27 mouse cellular contexts compared by ENCODE assay signal in genomic region chr3:102507666-102508260, GRCm38 (mm10). TPM values are rescaled to one million over a fixed set of nuclear protein-coding genes. Genes with fewer than 3 reads are reported as not detected.
DNase-seq lines count a peak whose midpoint lies in the region; ATAC-seq and TF ChIP-seq lines count a peak whose summit lies in the region.
"Had no signal": no experiment of that assay in that cellular context is flagged by ENCODE, and none has a peak within 500 bp of the region (broad histone marks: within the 10 kb centered on the region; RNA-seq: fewer than 3 reads in every experiment).

No protein-coding gene starts in this region.

- H3K36me3 ChIP-seq in hindbrain, embryonic 10.5 days: no peaks in the 10 kb centered on the region
- H3K36me3 ChIP-seq in hindbrain, postnatal 0 days (ENCODE audit: insufficient read depth, low read length): no peaks in the 10 kb centered on the region
- H3K36me3 ChIP-seq in embryonic facial prominence, embryonic 15.5 days: no peaks in the 10 kb centered on the region
- H3K36me3 ChIP-seq: kidney, embryonic 15.5 days; lung, embryonic 15.5 days; midbrain, embryonic 12.5 days; neural tube, embryonic 13.5 days had no signal

- no peak overlapping the region for H3K4me2 ChIP-seq in hindbrain, postnatal 0 days (ENCODE audit: low read depth, low read length)
- H3K4me2 ChIP-seq in embryonic facial prominence, embryonic 15.5 days (replicated peaks): no peak overlapping the region
- H3K4me2 ChIP-seq: hindbrain, embryonic 14.5 days; kidney, embryonic 15.5 days; lung, embryonic 15.5 days; midbrain, embryonic 12.5 days; neural tube, embryonic 13.5 days had no signal

- ATAC-seq in hindbrain, postnatal 0 days: no peak
- peak; percentile 29; the same call in 1 of the 2 replicates for ATAC-seq in embryonic facial prominence, embryonic 15.5 days (ENCODE audit: insufficient number of reproducible peaks, low FRiP score, low TSS enrichment, low read depth)
- ATAC-seq: inflammation-experienced regulatory T-cells, adult 6 months had no signal

- no peak overlapping the region for H3K9ac ChIP-seq in hindbrain, postnatal 0 days (replicated peaks; ENCODE audit: low read length)
- H3K9ac ChIP-seq in embryonic facial prominence, embryonic 15.5 days: no peak overlapping the region
- H3K9ac ChIP-seq: hindbrain, embryonic 14.5 days; kidney, embryonic 15.5 days; liver, embryonic 14.5 days; lung, embryonic 15.5 days; midbrain, embryonic 12.5 days; neural tube, embryonic 13.5 days had no signal

- H3K9me3 ChIP-seq in hindbrain, embryonic 10.5 days: no peaks in the 10 kb centered on the region
- H3K9me3 ChIP-seq in hindbrain, postnatal 0 days (ENCODE audit: low read length): no peaks in the 10 kb centered on the region
- no peaks in the 10 kb centered on the region for H3K9me3 ChIP-seq in embryonic facial prominence, embryonic 15.5 days (replicated peaks)
- H3K9me3 ChIP-seq: kidney, embryonic 15.5 days; lung, embryonic 15.5 days; midbrain, embryonic 12.5 days; neural tube, embryonic 13.5 days had no signal

- DNase-seq in hindbrain, embryonic 10.5 days (ENCODE audit: low spot score): no peak
- no peak for DNase-seq in hindbrain, postnatal 0 days (ENCODE audit: low spot score)
- DNase-seq in R1 (ENCODE audit: low read depth, low spot score): peak; percentile 8
- DNase-seq in layer of hippocampus, adult 8-10 months (ENCODE audit: low spot score in 2 of 2): no peak
- DNase-seq in ovary, postnatal 14 days (ENCODE audit: low spot score): no peak
- DNase-seq: adrenal gland, postnatal 25 days; cerebellum, adult 11-12 months; cerebellum, adult 9-11 months; embryo, embryonic 11 days; heart, postnatal 4 days; kidney, adult 18-20 months; kidney, postnatal 25 days; liver; lung, postnatal 36 days; right cerebral cortex, postnatal 14 days; thymus, postnatal 4 days had no signal

- H3K27ac ChIP-seq in hindbrain, embryonic 10.5 days: 0 out of 2 replicates have a peak overlapping the region, but pooled peaks have one; percentile 56
- no peak overlapping the region for H3K27ac ChIP-seq in hindbrain, postnatal 0 days
- peak overlapping the region; percentile 59 for H3K27ac ChIP-seq in embryonic facial prominence, embryonic 15.5 days (replicated peaks)
- H3K27ac ChIP-seq: hindbrain, embryonic 14.5 days; kidney, embryonic 15.5 days; left cerebral cortex, adult 2 months; liver, embryonic 14.5 days; lung, embryonic 15.5 days; midbrain, embryonic 12.5 days; neural tube, embryonic 13.5 days had no signal

- 73% methylated on average over 8 of the region's 8 CpGs for WGBS in hindbrain, embryonic 10.5 days
- WGBS in hindbrain, postnatal 0 days: 72% methylated on average over 8 of the region's 8 CpGs
- 44% methylated on average over 8 of the region's 8 CpGs for WGBS in embryonic facial prominence, embryonic 15.5 days

- H3K27me3 ChIP-seq in hindbrain, embryonic 10.5 days (ENCODE audit: insufficient read depth, poor library complexity, severe bottlenecking): no peaks in the 10 kb centered on the region
- H3K27me3 ChIP-seq in hindbrain, postnatal 0 days (ENCODE audit: insufficient read depth, low read length): no peaks in the 10 kb centered on the region
- no peaks in the 10 kb centered on the region for H3K27me3 ChIP-seq in embryonic facial prominence, embryonic 15.5 days
- H3K27me3 ChIP-seq: CH12.LX; kidney, embryonic 15.5 days; lung, embryonic 15.5 days; midbrain, embryonic 12.5 days; neural tube, embryonic 13.5 days had no signal

- TF ChIP-seq CTCF in hindbrain, postnatal 0 days (IDR thresholded peaks at IDR 0.05; ENCODE audit: low read depth): no peak

- H3K4me1 ChIP-seq in hindbrain, embryonic 10.5 days (replicated peaks): peaks cover 17% of the 10 kb centered on the region
- 0 out of 2 replicates have a peak, but pooled peaks cover 4% of the 10 kb centered on the region for H3K4me1 ChIP-seq in hindbrain, postnatal 0 days (ENCODE audit: insufficient read depth, low read length)
- H3K4me1 ChIP-seq in embryonic facial prominence, embryonic 15.5 days: peaks cover 38% of the 10 kb centered on the region
- H3K4me1 ChIP-seq: lung, embryonic 15.5 days had no signal

- no peak overlapping the region for H3K4me3 ChIP-seq in hindbrain, embryonic 10.5 days
- H3K4me3 ChIP-seq in hindbrain, postnatal 0 days (ENCODE audit: low read length): no peak overlapping the region
- no peak overlapping the region for H3K4me3 ChIP-seq in embryonic facial prominence, embryonic 15.5 days (replicated peaks)
- H3K4me3 ChIP-seq: kidney, embryonic 15.5 days; left cerebral cortex, adult 2 months; lung, embryonic 15.5 days; midbrain, embryonic 12.5 days; neural tube, embryonic 13.5 days had no signal

RNA-seq across cellular contexts. Expression of gene Ngf, which starts 38.0 kb away (rescaled TPM):
- polyA plus RNA-seq in hindbrain, embryonic 10.5 days (2016; fragmentation: Nextera tagmentation; extraction: Ambion mirVana): 0.67 and 0.72 TPM in 2 replicates
- total RNA-seq in hindbrain, postnatal 0 days (2014; rRNA removed): 2.8 and 3.3 TPM in 2 replicates
- polyA plus RNA-seq in hindbrain, postnatal 0 days (2015; fragmentation: Nextera tagmentation; extraction: Ambion mirVana): 1.1 and 1.8 TPM in 2 replicates
- 8.3 and 9.7 TPM in 2 replicates for polyA plus RNA-seq in embryonic facial prominence, embryonic 15.5 days (2015; fragmentation: Nextera tagmentation; extraction: Ambion mirVana)
- 10 to 100 TPM in 1 of 4 experiments, 1 to 10 TPM in 3; 7.4 to 11.1 (median 8.8) TPM for total RNA-seq in layer of hippocampus, adult 8-10 months (2022)
- total RNA-seq: CH12.LX; megakaryocyte, adult 5-6 weeks had no signal
